Mouse (Mus musculus): ENCODE results near the gene Gm4559. TPM values are rescaled to one million over a fixed set of nuclear protein-coding genes. Genes with fewer than 3 reads are reported as not detected.
"Not testable (repeated sequence)": the region's sequence is repeated elsewhere in the genome, so short reads cannot be mapped to it uniquely, and the experiment has no call there.

Gene Gm4559
- polyA plus RNA-seq, 1 experiment from 2014 or later, result not detected

DNA sequence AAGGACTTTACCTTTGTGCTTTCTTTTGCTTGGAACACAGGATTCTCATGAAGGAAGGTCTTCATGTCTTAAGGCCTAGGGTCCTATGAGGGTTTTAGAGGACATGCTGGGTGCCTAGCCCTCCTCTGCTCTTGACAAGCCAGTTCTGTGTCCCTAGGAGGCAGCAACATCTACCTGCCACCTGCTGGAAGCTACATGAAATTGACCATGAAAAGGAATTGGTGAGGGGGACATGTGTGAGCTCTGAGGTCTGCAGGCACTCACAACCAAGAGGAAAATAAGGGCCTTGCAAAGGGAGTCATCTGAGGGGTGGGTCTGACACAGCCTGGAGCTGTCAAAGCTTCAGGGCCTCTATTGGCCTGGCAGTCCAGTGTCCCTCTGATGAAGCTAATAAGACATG lies 21.3 kb upstream of the Gm4559 start:
- Histone ChIP-seq H3K9me3 (no peaks in the 10 kb centered on the region), H3K4me1 (no peaks in the 10 kb centered on the region), H3K27ac (no peak overlapping the region), H3K4me3 (no peak overlapping the region), H3K36me3 (replicated peaks) (no peaks in the 10 kb centered on the region), H3K27me3 (ENCODE audit: poor library complexity, severe bottlenecking) (peaks cover 6% of the 10 kb centered on the region; the same call in 1 of the 2 replicates)
- no peak for DNase-seq (ENCODE audit: extremely low spot score, low spot score)

DNA sequence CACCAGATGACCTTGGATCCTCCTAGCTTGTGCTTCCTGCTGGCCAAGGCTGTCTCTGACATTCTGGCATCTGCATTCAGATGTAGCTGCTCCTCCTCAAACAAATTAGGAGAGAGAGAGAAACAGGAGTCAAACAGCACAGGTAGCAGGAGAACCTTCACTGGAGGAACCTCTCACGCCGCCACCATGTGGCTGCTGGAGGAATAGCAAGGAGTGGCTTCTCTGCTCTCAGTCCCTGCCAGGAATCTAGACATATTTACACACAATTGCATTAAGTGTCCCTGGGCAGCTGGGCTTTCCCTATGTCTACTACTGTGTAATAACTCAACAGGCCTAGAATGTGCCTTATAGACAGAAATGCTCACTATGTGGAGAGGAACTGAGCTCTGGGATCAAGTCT lies 19.7 kb upstream of the Gm4559 start:
- not testable (repeated sequence) for H3K4me1 ChIP-seq; DNase-seq (ENCODE audit: extremely low spot score, low spot score); H3K9me3 ChIP-seq; H3K36me3 ChIP-seq (replicated peaks); H3K4me3 ChIP-seq; H3K27me3 ChIP-seq (ENCODE audit: poor library complexity, severe bottlenecking); H3K27ac ChIP-seq
- 0% methylated on average over 2 of the region's 2 CpGs for WGBS

DNA sequence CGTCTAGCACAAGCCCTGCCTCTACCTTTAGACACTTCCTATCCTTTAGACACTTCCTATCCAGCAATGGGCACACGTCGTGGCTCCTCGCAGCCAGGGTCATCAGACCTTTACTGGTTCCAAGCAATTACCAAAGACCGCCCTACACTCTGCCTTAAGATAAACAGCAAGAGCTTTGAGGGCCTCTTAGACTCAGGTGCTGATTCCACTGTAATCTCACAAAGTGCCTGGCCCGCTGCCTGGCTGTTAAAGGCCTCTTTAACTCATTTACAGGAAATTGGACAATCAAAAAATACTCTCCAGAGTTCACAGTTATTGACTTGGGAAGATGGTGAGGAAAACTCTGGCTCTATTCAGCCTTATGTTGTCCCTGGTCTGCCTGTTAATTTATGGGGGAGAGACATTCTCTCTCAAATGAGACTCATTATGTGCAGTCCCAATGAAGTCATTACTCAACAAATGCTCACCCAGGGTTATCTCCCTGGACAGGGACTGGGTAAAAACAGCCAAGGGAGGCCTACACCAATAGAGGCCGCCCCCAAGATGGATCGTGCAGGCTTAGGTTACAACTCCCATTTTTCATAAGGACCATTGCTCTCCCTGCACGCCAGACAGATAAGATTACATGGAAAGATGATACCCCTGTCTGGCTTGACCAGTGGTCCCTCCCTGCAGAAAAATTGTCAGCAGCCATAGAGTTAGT lies 11.9 kb upstream of the Gm4559 start:
- H3K9me3 ChIP-seq; H3K27ac ChIP-seq; DNase-seq (ENCODE audit: extremely low spot score, low spot score); H3K4me3 ChIP-seq; H3K36me3 ChIP-seq (replicated peaks): not testable (repeated sequence)
- WGBS, result 81% methylated on average over 9 of the region's 9 CpGs
- H3K4me1 ChIP-seq, result peaks cover 22% of the 10 kb centered on the region
- H3K27me3 ChIP-seq (ENCODE audit: poor library complexity, severe bottlenecking), result peaks cover 38% of the 10 kb centered on the region

DNA sequence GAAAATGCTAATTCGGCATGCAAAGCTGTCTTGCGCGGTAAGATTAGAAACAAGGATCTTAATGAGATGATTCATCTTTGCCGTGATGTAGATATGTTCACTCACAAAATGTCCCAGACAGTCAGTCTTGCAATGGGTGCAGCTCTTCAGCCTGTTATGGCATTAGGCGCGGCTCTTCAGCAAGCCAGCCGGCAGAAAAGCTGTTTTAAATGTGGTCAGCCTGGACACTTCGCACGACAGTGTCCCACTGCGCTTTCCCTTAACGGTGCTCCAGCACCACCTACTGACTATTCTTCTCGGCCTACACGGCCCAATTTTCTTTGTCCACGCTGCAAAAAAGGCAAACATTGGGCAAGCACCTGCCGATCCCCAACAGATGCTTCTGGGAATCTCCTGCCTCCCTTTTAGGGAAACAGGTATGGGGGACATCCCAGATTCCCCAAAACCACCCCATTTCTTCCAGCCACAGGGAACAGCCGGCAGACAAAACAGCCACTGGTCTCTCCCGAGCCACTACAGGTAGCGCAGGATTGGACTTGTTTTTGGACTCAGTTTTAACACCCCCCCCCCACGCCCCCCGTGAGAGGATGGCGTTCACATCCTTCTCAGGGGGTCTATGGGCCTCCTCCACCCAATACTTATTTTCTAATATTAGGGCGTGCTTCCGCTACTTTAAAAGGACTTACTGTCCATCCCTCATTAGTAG lies 11.1 kb upstream of the Gm4559 start:
- Histone ChIP-seq H3K9me3 (no peaks in the 10 kb centered on the region), H3K36me3 (replicated peaks) (no peaks in the 10 kb centered on the region), H3K27me3 (ENCODE audit: poor library complexity, severe bottlenecking) (peaks cover 39% of the 10 kb centered on the region), H3K4me3 (peak overlapping the region; percentile 66), H3K27ac (peak overlapping the region; percentile 89), H3K4me1 (peaks cover 22% of the 10 kb centered on the region)
- WGBS, result 20% methylated on average over 23 of the region's 23 CpGs
- DNase-seq (ENCODE audit: extremely low spot score, low spot score), result peak; percentile 40

DNA sequence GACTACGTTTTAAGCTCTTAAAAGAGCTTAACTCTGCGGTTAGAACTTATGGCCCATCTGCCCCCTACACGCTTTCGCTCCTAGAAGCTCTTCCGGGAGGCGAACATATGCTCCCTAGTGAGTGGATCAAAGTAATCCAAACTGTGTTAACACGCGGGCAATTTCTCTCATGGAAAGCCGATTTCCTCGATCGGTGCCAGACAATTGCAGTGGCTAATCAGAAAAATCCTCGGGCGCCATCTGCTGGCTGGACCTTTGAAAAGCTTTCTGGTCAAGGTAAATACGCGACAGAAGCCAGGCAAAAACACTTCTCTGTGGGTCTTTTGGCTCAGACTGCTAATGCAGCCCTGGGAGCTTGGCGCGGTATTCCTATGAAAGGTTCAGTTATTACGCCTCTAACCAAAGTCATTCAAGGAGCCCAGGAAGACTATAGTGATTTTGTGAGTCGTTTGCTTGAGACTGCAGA lies 10.5 kb upstream of the Gm4559 start:
- WGBS, result under 1% methylated on average over 19 of the region's 19 CpGs
- Histone ChIP-seq H3K27me3 (ENCODE audit: poor library complexity, severe bottlenecking) (peaks cover 42% of the 10 kb centered on the region), H3K4me1 (peaks cover 22% of the 10 kb centered on the region), H3K27ac (peak overlapping the region; percentile 89), H3K4me3 (peak overlapping the region; percentile 66), H3K9me3 (no peaks in the 10 kb centered on the region), H3K36me3 (replicated peaks) (no peaks in the 10 kb centered on the region)
- peak; percentile 94 for DNase-seq (ENCODE audit: extremely low spot score, low spot score)

DNA sequence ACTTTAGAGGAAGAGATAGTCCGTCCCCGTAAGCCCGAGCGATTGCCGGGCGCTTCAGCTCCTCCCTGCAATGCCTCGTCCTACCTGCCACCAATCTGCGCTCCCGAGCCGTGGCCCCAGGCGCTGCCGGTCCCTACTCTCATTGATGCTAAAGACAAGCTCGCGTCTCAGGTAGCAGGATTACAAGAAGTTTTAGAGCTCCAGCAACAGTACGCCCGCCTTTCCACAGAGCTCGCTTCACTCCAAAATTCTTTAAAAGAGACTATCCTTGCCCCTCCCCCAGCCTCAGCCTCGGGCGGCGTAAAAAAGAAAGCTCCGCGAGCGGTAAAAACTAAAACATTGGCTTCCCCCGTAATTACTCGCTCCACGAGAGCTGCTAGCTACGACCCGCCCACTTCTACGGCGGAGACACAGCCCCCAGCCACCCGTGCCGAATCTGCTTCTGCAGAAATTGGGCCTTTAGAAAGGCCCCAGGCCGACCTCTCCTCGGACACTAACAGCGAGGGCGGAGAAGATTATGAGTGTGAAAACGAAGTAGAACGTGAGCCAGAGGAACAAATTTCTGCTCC lies 9.9 kb upstream of the Gm4559 start:
- Histone ChIP-seq H3K4me3 (peak overlapping the region; percentile 66), H3K27ac (peak overlapping the region; percentile 89), H3K4me1 (peaks cover 22% of the 10 kb centered on the region), H3K27me3 (ENCODE audit: poor library complexity, severe bottlenecking) (peaks cover 42% of the 10 kb centered on the region), H3K9me3 (no peaks in the 10 kb centered on the region), H3K36me3 (replicated peaks) (no peaks in the 10 kb centered on the region)
- peak; percentile 76 for DNase-seq (ENCODE audit: extremely low spot score, low spot score)
- under 1% methylated on average over 38 of the region's 38 CpGs for WGBS

DNA sequence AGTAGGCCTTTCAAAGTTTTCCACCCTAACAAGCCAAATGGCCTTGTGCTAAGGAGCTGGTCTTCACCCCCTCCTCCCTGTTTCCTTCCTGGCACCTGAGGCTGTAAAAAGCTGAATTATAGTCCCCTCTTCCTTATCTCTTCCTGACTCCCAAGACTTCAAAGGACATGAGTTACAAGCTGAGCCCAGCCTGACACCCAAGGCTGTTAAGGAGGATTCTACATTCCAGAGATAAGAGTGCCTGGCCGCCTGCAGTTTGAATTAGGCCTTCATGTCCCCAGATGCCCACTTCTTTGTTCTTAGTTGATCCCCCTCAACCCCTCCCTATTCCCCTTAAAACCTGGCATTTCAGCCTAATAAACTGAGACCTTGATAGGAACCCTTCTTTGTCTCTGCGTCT lies 8.7 kb upstream of the Gm4559 start:
- H3K4me3 ChIP-seq; H3K36me3 ChIP-seq (replicated peaks); H3K9me3 ChIP-seq; DNase-seq (ENCODE audit: extremely low spot score, low spot score); H3K27ac ChIP-seq: not testable (repeated sequence)
- H3K27me3 ChIP-seq (ENCODE audit: poor library complexity, severe bottlenecking), result peaks cover 42% of the 10 kb centered on the region
- peaks cover 22% of the 10 kb centered on the region for H3K4me1 ChIP-seq
- WGBS, result 6% methylated on average over 2 of the region's 2 CpGs

DNA sequence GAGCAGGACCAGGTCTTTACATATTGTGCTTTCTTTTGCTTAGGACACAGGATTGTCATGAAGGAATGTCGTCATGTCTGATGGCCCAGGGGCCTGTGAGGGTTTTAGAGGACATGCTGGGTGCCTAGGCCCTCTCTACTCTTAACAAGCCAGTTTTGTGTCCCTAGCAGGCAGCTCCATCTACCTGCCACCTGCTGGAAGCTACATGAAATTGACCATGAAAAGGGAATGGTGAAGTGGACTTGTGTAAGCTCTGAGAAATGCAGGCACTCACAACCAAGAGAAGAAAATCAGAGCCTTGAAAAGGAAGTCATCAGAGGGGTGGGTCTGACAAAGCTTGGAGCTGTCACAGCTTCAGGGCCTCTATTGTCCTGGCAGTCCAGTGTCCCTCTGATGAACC lies 5.1 kb upstream of the Gm4559 start:
- H3K27ac ChIP-seq; DNase-seq (ENCODE audit: extremely low spot score, low spot score); H3K4me3 ChIP-seq; H3K36me3 ChIP-seq (replicated peaks); H3K9me3 ChIP-seq: not testable (repeated sequence)
- H3K27me3 ChIP-seq (ENCODE audit: poor library complexity, severe bottlenecking), result peaks cover 28% of the 10 kb centered on the region
- WGBS, result 76% methylated on average over 1 of the region's 1 CpGs
- H3K4me1 ChIP-seq, result peaks cover 13% of the 10 kb centered on the region

DNA sequence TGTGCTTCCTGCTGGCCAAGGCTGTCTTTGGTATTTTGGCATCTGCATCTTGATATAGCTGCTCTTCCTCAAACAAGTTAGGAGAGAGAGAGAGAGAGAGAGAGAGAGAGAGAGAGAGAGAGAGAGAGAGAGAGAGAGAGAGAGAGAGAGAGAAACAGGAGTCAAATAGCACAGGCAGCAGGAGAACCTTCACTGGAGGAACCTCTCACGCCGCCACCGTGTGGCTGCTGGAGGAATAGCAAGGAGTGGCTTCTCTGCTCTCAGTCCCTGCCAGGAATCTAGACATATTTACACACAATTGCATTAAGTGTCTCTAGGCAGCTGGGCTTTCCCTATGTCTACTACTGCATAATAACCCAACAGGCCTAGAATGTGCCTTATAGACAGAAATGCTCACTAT lies 4.0 kb upstream of the Gm4559 start:
- H3K9me3 ChIP-seq; H3K27ac ChIP-seq; H3K4me3 ChIP-seq; H3K36me3 ChIP-seq (replicated peaks); H3K4me1 ChIP-seq: not testable (repeated sequence)
- DNase-seq (ENCODE audit: extremely low spot score, low spot score), result peak; percentile 49
- whole genome bisulfite sequencing, result 0% methylated on average over 3 of the region's 3 CpGs
- peaks cover 21% of the 10 kb centered on the region for H3K27me3 ChIP-seq (ENCODE audit: poor library complexity, severe bottlenecking)

DNA sequence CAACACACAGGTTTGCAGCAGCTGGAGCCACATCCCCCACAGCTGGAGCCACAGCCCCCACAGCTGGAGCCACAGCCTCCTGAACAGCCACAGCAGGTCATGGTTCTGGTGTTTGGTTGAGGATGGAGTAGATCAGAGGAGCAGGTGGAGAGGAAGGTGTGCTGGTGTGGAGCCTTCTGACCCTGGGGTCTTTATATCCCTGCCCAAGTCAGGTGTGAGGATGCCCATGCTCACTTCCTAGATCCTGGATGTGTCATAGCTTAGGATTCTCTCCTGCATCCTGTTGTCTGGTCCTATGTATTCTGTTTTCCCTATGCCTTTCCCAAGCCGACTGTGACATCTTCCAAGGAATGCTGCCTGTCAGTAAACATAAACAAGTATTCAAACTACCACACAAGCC lies 15.9 kb downstream of the Gm4559 start, which contains the start of gene Gm2431:
Gm2431 (minus strand) TSS at position 101 of the 400 bp plus-strand sequence.
- DNase-seq (ENCODE audit: extremely low spot score, low spot score); H3K4me3 ChIP-seq; H3K27ac ChIP-seq; H3K9me3 ChIP-seq; H3K27me3 ChIP-seq (ENCODE audit: poor library complexity, severe bottlenecking); H3K36me3 ChIP-seq (replicated peaks); H3K4me1 ChIP-seq: not testable (repeated sequence)
- WGBS, result 94% methylated on average over 1 of the region's 1 CpGs

DNA sequence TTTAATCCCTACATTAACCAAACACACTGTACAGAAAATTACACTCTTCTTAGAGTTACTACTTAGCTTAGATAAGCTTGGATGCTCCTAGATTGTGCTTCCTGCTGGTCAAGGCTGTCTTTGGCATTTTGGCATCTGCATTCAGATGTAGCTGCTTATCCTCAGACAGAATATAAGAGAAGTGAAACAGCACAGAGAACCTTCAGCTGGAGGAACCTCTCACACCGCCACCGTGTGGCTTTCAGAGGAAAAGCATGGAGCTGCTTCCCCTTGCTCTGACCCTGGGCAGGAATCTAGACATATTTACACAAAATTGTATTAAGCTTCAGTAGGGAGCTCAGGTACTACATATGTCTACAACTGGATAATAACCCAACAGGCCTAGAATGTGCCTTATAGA lies 18.6 kb downstream of the Gm4559 start:
- Histone ChIP-seq H3K27me3 (ENCODE audit: poor library complexity, severe bottlenecking) (no peaks in the 10 kb centered on the region), H3K36me3 (replicated peaks) (no peaks in the 10 kb centered on the region), H3K4me3 (no peak overlapping the region), H3K9me3 (no peaks in the 10 kb centered on the region), H3K4me1 (no peaks in the 10 kb centered on the region), H3K27ac (no peak overlapping the region)
- no peak for DNase-seq (ENCODE audit: extremely low spot score, low spot score)
- 0% methylated on average over 2 of the region's 2 CpGs for WGBS

DNA sequence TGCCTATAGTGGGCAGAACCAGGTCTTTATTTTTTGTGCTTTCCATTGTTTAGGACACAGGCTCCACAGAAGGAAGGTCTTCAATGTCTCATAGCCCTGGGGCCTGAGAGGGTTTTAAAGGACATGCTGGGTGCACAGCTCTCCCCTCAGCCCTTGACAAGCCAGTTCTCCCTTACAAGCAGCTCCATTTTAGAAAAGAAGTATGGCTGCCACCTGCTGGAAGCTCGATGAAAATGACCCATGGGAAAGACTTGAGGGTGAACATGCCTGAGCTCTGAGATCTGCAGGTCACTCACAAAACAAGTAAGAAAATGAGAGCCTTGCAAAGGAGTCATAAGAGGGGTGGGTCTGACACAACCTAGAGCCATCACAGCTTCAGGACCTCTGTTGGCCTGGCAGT lies 24.3 kb downstream of the Gm4559 start:
- no peaks in the 10 kb centered on the region for H3K27me3 ChIP-seq (ENCODE audit: poor library complexity, severe bottlenecking)
- no peaks in the 10 kb centered on the region for H3K36me3 ChIP-seq (replicated peaks)
- H3K4me3 ChIP-seq, result no peak overlapping the region
- no peak overlapping the region for H3K27ac ChIP-seq
- WGBS, result 0% methylated on average over 1 of the region's 1 CpGs
- H3K4me1 ChIP-seq, result no peaks in the 10 kb centered on the region
- peak; percentile 23 for DNase-seq (ENCODE audit: extremely low spot score, low spot score)
- H3K9me3 ChIP-seq, result no peaks in the 10 kb centered on the region

DNA sequence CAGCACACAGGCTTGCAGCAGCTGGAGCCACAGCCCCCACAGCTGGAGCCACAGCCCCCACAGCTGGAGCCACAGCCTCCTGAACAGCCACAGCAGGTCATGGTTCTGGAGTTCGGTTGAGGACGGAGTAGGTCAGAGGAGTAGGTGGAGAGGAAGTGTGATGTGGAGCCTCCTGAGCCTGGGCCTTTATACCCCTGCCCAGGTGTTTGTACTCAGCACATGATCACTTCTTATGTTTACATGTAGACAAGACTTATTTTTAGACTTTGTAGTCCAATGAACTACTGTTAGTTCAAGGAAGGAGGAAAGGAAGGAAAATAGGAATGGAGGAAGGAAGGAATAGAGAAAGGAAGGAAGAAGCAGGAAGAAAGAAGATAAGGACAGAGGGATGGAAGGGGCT lies 33.2 kb downstream of the Gm4559 start, which contains the start of gene Gm40460:
Gm40460 (minus strand) TSS at position 101 of the 400 bp plus-strand sequence.
- H3K27ac ChIP-seq, result no peak within 1 kb of the TSS
- H3K27me3 ChIP-seq (ENCODE audit: poor library complexity, severe bottlenecking), result no peaks in the 10 kb centered on the region
- no peak for DNase-seq (ENCODE audit: extremely low spot score, low spot score)
- no peaks in the 10 kb centered on the region for H3K4me1 ChIP-seq
- peaks cover 7% of the 10 kb centered on the region; the same call in 1 of the 2 replicates for H3K9me3 ChIP-seq
- H3K36me3 ChIP-seq (replicated peaks), result no peaks in the 10 kb centered on the region
- H3K4me3 ChIP-seq, result no peak within 1 kb of the TSS
- WGBS, result 70% methylated on average over 2 of the region's 2 CpGs

Data from forebrain, embryonic 10.5 days (tissue).